Mouse (Mus musculus) lung, adult 18-20 months (tissue): ENCODE data around the gene Syn2.

Experiments
- DNase-seq, 2 experiments: peaks; one replicate each; pipeline ENCODE4 v3.0.0; 2022; ENCODE audit warnings: mixed read lengths in 2 of 2

Gene Syn2

DNA sequence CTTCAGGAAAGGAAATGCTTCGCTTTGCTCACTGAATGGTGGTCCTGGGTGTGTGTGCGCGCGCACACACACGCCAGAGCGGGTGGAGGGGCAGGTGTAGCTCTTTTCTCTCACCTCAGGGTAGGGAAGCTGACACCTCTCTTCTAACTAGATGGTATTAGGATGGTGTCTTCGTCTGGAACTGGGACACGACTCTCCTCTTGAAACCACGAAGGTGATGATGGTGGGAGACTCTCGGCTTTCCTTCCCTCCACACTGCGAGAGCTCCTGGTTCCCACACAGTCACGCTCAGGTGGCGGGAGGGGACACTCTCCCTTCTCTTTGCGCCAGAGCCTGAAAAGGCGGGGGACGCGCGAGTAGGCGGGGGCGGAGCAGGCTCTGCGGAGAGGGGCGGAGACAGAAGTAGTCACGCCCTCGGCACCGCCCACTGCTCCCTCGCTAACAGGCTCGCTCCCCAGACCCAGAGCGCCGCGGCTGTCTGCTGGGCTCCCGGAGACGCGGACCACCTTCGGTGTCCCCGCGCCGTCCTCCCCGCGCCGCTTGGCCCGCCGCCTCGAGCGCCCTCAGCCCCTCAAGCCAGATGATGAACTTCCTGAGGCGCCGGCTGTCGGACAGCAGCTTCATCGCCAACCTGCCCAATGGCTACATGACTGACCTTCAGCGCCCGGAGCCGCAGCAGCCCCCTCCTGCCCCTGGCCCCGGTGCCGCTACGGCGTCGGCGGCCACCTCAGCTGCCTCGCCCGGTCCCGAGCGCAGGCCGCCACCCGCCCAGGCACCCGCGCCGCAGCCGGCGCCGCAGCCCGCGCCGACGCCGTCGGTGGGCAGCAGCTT is at the start of gene Syn2:
Gene Syn2 (plus strand): TSS at position 402 of the 831 bp plus-strand sequence.
- peak; percentile 68 to 70 for DNase-seq

DNA sequence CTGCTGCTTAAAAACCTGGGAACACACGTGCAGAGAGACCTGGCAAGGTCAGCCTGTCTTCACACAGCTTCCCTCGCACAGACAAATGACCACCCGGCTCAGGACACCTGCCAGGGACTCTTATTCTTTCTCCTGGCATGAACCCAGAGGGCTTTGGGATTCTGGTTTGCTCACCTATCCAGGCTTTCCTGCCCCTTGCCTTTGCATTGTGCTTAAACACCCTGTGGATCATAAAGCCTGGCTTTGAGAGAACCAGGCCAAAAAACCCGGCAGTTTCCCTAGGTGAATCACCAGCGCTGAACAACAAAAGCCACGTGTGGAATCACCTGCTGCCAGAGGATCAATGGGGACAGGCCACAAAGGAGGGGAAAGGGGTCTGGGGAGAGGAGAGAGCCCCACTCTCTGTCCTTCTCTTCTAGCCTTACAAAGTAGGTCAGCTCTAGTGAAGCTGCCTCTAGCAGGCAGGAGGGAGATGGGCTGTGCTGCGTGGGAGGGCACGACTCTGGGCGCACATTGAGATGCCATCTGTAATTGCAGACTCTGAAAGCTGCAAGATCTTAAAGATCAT is 49.3 kb upstream of the Syn2 start:
- no peak for DNase-seq

DNA sequence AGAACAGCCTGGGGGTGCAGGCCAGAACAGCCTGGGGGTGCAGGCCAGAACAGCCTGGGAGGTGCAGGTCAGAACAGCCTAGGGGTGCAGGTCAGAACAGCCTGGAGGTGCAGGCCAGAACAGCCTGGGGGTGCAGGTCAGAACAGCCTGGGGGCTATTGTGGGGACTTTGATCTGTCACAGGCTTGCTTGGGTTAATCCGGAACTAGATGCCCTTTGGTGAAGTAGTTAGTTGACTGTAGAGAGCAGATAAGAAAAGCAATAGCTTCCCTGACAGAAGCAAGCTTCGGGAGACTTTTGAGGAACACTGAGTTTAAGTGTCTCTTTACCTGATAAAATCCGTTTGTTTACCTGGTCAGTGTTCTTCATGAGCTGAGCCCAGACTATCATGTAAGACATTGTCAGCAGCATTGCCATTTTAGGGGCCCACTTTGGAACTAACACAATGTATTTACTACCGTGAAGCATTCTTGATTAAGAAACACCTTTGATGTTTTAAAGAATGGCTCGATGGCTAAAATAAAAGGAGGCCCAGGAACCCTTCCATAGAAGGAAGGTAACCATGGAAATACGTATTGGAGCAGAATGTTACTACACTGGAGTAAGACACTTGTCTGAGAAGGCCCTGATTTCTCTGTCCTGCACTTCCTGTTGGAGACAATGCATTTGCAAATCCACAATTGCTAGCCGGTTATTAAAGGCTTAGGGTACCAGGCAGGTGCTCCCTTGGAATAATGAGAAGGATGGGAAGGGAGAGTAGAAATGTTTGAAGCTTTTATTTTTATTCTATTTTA is 46.2 kb upstream of the Syn2 start:
- DNase-seq = no peak

DNA sequence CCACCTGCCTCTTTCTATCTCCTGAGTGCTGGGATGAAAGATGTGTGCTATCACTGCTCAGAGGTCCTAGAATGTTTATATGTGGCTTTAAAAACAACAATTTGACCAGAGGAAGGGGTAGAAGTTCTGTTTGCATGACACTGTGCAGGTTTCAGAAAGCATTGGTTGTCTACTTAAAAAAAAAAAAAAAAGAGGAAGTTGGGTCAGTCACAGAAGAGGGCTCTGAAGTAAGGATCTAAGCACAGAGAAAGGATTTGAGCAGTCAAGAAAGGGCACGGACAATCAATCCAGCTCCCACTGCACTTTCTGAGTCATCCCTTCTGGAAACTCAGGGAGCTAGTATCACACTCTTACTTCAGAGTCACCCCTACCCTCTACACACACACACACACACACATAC is 43.0 kb upstream of the Syn2 start:
- DNase-seq = no peak

DNA sequence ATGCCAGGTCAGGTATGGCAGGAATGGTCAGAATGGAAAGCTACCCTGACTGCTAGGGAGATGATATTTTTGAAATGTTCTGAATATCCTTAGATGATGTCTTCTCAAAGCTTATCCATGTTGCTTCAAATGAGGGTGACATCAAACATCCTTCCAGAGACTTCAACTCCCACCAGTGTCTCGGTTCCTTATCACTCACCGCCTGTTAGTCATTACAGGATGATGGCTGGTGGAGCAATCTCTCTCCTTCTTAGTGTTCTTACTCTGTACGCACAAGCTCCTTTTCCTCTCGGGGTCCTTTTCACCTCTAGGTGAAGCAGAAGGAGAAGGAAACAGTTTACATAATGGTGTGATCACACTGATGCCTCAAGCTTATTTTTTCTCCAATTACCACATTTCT is 32.2 kb upstream of the Syn2 start:
- no peak for DNase-seq

DNA sequence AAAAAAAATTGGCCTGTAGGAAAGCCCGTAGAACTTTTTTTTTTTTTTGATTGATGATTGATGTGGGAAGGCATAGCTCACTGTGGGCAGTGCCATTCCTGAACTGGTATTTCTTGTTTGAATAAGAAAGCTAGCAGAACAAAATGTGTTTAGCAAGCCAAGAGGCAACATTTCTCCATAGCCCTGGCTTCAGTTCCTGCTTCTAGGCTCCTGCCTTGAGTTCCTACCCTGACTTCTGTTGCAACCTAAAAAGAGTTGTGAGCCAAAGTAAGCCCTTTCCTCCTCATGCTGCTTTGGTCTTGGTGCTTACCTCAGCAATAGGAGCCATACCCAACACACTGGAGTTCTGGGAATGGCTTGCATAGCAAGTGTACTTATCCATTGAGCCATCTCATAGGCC is 23.3 kb upstream of the Syn2 start:
- no peak for DNase-seq

DNA sequence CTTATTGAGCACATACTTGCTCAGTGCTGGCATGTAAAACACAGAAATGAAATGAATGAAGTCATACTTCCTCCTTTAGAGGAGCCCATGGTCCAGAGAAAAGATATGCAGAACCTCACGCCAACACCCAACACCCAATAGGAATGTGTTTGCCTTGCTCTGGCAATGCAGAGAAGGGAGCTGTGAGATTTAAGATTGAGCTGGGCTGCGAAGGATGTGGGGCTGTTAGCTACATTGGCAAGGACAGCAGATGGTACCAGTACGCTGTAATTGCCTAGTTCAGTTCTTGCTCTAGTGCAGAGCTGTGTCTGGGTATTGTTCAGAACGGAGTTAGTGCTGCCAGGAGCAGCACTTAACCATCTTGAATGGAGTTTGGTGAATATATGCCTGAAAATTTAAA is 12.5 kb upstream of the Syn2 start:
- no peak for DNase-seq

DNA sequence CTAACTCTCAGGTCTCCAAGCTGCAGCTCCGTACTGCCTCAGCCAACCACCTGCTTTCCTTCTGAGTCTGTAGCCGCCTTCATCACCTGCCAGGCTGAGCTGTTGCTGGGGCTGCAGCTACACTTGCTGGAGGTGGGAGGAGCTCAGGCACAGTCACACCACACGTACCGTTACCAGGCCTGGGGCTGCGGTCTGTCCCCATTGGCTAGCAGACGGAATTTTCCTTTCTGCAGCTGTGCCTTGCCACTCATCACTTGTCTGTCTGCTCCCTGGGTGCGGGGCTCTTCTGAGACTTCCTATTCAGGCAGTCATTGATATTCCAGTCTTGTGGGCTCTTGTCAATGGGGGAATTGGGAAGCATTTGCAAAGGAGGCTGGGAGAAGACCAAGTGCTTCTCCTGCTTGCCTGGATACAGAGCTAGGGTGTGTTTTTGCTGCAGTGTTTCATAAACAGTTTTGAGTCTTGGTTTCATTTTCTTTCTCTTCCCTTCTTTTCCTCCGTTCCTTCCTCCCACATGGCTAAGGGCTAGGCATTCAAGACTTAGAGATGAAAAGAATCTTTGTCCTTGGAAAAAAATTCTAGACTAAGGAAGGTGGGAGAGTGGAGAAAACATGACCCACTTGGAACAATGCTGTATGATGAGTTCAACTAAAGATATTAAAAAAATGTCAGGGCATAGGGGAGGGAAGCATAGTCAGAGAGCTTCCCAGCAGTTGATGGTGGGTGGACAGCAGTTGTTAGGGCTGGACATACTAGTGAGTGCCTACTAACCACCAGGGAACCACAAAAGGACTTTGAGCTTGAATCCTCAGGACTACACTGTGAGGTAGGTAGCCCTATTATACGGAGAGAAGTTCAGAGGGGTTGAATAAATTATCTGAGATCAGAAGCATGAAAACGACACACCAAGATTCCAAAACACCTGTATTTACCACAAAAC is 11.2 kb upstream of the Syn2 start:
- DNase-seq = peak; percentile 17 to 19

DNA sequence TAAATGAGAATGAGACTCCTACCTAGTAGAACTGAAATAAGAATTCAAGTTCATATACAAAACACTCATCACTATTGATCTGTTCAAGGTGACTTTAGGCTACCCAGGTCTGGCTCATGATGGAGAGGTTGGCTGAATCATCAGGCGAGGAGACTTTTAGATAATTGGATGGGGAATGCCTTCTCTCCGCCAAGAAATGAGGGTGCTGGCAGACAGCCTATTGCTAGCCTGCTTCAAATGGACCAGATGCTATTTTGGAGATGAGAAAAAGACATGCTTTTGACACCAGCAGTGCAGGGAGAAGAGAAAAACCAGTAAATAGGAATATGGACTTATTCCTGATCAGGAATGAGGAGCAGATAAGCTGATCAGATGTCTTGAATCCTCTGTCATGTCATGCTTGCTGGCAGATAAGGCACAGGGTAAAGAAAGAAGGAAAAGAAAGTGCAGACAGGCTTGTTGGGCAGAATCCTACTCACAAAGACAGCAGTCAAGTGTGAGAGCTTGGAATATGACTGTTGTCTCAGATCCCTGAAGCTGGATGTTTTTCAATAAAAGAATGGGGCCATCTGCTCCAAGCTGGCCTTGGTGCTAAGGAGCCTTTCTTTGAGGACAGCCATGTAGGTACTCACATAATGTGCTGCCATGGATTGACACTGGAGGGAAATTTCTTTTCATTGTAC is 9.9 kb upstream of the Syn2 start:
- peak; percentile 14 to 23 for DNase-seq

DNA sequence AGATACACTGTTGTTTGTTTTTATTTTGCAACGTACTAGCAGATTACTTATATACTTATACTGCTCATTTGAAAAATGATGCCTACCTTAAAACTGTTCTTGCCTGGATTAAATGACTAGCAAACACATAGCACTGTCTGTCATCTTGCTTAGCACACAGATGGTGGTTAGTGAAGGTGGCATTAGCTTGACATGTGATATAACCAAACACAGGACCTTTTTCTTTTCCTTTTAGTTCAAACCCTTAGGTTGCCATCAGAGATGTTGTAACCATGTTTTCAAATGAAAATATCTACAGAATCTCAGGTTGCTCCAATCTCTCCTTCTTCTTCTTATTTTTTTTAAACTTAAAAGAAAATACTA is 9.4 kb upstream of the Syn2 start:
- no peak for DNase-seq

DNA sequence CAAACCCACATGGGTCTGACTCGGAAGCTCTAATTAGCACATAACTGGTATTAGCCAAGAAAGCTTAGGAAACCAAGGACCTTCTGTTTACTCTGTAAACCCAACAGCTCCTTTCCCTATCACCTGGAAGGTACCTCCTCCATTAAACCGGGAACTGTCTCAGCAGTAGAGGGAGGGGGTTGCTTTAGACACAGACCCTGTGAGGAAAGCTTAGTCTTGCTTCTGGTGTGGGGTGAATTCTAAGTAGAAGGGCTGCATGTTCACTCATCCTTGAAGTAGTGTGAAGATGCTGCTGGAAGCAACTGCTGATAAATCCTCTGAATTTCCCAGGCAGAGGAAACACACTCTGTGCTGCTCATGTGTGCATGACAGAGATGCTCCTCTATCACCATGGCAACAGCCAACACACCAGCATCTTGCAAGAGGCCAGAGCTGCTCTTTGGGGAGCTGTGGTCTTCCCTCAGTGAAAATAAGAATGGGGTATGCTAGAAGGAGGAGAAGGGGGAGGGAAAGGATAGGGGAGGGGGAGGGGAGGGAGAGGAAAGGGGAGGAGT is 8.4 kb upstream of the Syn2 start:
- no peak for DNase-seq

DNA sequence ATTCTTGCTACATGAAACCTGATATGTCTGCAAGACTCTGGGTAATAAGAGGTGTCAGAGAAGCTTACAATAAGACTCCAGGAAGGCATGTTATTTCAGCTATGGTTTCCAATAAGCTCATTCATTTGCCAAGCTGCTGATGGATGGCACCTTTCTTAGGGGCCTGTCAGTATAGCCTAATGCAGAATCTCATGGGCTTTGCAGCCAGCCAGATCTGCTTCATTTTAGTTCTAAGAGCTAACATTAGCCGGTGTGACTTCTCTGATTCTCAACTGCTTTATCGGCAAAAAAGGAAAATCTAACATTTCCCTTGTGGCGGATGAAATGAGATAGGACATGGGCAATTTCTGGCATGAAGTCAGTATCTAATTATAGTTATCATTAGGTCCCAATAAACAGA is 7.9 kb upstream of the Syn2 start:
- no peak for DNase-seq

DNA sequence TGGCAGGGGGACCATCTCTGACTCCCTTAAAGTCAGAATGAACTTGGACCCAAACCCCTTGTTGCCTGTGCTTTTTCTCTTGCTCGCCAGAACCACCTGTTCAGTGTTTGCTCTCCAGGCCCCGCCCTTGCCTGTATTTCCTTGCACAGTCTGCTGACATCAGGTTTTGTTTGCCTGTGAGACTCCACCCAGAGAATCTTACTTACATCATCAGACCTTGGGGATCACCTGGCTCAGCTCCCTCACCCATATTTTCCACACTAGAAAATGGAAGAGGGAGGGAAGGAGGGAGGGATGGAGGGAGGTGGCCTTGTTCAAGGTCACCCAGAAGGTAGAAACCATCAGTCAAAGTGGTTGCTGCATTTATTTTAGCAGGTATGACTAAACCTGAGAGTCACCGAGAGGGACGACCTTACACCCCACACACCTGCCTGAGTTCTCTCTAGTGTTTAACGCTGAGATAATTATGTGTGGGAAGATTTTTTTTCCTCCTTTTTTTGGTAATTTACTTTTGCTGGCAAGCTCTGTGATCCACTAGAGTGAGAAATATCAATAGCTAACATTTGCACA is 7.4 kb upstream of the Syn2 start:
- DNase-seq = peak in 1 of 2 experiments; percentile 1

DNA sequence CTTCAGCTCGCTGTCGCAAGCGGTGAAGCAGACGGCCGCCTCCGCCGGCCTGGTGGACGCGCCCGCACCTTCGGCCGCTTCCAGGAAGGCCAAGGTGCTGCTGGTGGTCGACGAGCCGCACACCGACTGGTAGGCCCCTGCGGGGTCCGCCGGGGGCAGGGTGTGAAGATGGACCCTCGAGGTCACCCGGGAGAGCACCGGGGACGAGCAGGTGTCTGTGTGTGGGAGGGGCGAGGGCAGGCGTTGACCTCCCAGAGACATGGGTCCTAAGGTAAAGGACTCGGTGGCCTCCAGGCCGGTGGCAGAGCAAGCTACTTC is 589 bp downstream of the Syn2 start:
- DNase-seq = no peak

DNA sequence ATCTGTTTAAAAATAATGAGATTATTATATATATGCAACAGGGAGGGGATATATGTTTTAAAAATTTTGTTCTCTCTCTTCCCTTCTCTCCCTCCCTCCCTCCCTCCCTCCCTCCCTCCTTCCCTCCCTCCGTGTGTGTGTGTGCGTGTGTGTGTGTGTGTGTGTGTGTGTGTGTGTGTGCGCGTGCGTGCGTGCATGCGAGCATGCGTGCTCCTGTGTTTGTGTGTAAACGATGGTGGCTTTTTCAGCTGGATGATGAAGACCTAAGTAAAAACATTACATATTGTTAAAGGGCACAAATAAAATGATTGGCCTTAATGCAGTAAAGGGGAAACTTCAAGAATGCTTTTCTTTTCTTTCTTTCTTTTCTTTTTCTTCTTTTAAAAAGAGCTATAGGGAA is 1.5 kb downstream of the Syn2 start:
- DNase-seq = no peak

DNA sequence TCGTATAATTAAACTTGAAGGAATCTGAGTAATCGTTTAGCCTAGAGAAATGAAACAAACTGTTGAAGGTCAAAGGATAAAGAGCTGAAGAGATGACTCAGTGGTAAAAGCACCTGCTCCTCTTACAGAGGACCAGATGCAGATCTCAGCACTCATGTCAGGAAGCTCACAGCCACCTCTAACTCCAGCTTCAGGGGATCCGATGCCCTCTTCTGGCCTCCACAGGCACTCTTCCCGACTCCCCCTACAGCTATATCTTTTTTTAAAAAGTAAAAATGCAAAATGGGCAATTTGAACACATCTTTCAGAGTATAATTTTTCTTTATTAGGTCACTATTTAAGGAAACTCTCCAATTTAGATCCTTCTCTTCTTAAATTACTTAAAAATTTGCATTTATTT is 6.7 kb downstream of the Syn2 start:
- DNase-seq = no peak

DNA sequence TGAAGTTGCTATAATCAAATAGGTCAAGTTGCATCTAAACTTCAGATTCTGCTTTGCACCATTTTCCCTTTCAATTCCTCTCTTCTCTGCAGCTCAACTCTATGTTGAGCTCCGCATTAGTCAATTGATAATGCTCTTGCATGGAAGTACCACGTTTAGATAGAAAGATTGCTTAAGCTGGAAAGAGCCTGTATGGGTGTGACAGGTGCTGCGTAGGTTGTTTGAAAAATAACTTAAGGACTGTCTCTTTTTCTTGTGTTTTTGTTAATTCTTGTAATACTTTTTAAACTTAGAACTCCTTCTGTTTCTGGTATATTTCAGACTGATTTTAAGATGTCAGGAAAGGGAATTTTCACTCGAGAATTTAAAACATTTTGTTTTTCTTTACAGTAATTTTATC is 26.5 kb downstream of the Syn2 start:
- DNase-seq = no peak

DNA sequence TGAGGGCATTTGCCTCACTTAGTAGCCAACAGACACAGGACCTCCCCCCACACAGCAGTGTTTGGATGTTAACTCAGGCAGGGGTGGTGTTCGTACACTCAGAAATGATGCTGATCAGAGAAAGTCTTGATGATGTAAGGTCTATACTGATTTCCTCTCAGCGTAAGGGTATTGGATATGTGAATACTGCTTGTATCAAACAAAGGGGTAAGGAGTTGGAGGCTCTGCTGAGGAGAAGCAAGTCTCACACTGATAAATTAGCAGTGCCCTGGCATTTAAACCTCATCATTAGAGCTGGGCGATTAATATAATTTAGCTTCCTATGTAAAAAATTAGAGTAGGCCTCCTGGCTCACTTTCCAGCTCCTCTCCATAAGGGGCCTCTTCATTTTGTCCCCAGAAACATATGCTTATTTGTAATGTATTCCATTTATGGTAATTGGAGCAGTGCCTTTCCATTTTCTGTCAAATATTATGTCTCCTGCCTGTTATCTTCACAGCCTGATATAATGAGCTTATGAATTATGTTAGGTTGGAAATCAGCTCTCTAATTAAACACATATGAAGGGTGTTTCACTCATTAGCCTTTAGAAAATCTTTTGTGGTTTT is 31.3 kb downstream of the Syn2 start:
- DNase-seq = no peak

DNA sequence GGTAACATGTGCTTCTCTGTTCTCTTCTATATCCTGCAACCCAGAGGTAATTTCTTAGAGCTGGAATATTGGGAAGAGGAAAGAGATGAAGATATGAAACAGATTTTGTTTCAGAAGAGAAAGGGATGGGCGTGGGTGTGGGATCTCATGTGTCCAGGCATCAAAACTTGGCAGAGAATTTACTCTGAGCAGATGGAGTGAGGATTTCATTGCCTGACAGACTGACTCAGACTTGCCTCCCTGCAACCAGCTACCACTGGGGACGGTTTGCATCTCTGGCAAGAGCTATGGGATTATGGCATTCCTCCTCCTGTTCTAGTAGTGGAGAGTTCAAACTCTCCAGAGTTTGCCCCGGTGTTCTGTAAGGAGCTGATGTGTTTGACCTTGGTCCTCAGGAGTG is 34.2 kb downstream of the Syn2 start:
- DNase-seq = no peak

DNA sequence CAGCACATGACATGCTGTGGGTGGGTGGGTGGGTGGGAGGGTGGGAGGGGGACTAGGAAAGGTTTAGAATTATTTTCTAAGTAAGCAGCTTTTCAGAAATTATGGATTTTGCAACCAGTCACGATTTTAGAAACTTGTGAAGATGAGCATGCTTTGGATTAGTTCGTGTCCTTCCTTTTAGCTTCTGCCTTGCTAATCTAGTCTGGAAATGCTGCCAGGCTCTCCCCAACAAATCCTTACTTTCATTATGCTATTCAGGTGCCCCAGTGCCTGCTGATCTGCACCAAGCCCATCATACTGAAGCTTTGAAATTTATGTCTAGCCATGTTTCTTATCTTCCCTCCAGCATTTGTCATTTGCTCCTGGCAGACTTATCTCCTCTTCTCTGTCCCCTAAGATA is 34.8 kb downstream of the Syn2 start:
- no peak for DNase-seq

DNA sequence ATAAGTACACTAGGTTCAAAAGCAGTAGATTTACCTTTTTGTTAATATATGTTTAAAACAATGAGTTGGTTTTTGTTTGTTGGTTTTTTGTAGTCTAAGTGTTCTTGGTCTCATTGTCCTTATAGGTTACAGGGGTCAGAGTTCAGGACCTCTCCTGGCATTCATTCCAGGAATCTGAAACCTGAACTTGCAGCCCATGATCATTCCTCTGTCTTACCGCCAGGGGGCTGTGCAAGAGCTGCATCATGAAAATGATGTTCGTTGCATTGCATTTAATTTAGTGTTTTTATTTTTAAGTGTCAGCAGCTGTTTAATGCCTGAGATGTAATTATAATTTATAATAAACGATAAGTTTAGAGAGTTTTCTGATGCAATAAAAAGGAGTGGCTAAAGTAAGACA is 40.1 kb downstream of the Syn2 start:
- peak in 1 of 2 experiments; percentile 2 for DNase-seq
